In the genomic region with DNA sequence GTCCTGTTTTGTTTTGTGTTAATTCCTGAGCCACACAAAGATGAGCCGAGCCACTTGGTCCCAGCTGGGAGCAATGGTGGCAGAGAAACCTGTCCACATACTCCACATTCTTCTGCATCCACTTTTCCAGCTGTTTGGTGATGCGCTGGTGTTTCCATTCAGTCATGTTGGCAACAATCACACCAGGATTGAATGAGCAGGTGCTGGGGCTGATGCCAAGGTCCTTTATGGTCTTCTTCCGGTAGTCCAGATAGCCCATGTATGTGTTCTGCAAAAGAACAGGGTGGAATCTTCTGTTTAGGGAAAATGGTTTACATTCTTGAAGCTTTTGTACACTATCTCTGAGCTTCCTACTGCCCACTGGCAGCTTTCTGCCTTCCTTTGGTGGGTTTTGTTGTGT, we compare ENCODE assay signal across 12 mouse cellular contexts.
"Had no signal": no experiment of that assay in that cellular context is flagged by ENCODE, and none has a peak within 500 bp of the region (broad histone marks: within the 10 kb centered on the region; RNA-seq: fewer than 3 reads in every experiment).

No protein-coding gene starts in this region.

- DNase-seq: retina, postnatal 1 day; right cerebral cortex, adult 18-20 months; right cerebral cortex, postnatal 14 days; right cerebral cortex, postnatal 25 days; right cerebral cortex, postnatal 4 days; spleen, adult 18-20 months; thymus, adult 18-20 months; thymus, adult 2 months; thymus, postnatal 14 days; thymus, postnatal 25 days; thymus, postnatal 36 days; thymus, postnatal 4 days had no signal
